Mouse (Mus musculus): ENCODE measurements around the gene D8Ertd738e. TPM values are rescaled to one million over a fixed set of nuclear protein-coding genes. Genes with fewer than 3 reads are reported as not detected.
A peak's percentile ranks its signal among the peaks of the same experiment; 100 is the strongest.

The D8Ertd738e gene
- polyA plus RNA-seq, 1 experiment from 2014 or later: 292 TPM

DNA sequence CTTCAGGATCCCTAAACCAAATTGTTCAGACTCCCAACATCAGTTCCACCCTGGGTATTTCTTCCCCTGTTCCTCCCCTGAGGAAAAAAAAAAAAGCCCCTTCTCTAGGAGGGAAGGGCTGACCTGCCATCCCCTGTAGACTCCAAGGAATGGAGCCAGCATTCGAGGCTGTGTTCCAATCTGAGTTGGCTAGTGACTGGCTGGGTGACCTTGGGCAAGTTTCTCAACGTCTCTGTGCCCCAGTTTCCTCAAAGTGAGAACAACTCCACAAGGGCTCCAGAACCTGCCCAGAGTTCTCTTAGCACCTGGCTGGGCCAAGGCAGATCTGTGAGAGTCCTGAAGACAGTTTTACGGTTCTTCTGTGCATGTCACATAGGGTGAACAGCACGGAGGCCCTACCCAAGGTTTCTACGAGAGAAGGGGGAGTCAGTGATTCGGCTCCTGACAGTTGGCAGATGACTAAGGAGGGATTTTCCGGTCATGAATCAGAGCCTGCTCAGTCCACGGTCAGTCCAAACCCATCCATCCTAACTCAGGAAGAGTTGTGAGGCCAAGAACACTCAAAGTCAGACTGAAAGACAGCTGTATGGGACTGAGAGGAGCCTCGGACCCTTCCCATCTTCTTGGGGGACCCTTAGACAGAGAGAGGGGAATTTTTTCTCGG, 13.6 kb downstream of the D8Ertd738e start:
- Histone ChIP-seq H3K36me3 (no peaks in the 10 kb centered on the region; the same call in 1 of the 2 replicates), H3K4me3 (replicated peaks) (peak overlapping the region; percentile 77), H3K9me3 (no peaks in the 10 kb centered on the region), H3K27me3 (replicated peaks) (no peaks in the 10 kb centered on the region), H3K4me1 (replicated peaks) (peaks cover 15% of the 10 kb centered on the region), H3K27ac (peak overlapping the region; percentile 11; the same call in 1 of the 2 replicates), H3K4me2 (replicated peaks) (peak overlapping the region; percentile 72), H3K9ac (peak overlapping the region; percentile 83)
- no peak for ATAC-seq
- 19% methylated on average over 10 of the region's 10 CpGs for WGBS

DNA sequence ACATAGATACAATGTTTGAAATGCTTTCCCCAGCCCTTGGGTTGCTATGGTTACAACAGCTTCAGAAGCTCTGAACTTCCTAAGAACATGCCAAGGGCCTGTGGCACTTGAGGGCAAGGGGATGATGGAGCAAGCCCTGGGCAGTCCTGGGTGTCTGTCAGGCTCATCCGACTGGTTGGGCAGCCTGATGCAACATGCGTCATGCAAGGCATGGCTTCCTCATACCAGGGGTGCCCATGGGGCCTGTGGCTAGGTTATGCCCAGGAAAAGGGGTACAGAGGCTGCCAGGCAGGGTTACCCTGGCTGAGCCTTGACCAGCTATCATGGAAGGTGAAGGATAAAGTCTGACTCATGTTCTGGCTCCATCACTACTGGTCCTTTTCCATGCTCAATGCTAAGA, 16.5 kb downstream of the D8Ertd738e start:
- H3K4me3 ChIP-seq (replicated peaks): no peak overlapping the region
- H3K4me2 ChIP-seq (replicated peaks): no peak overlapping the region
- H3K27me3 ChIP-seq (replicated peaks): no peaks in the 10 kb centered on the region
- 82% methylated on average over 2 of the region's 2 CpGs for whole genome bisulfite sequencing
- peaks cover 9% of the 10 kb centered on the region for H3K36me3 ChIP-seq
- no peak overlapping the region for H3K9ac ChIP-seq
- peaks cover 14% of the 10 kb centered on the region for H3K4me1 ChIP-seq (replicated peaks)
- no peaks in the 10 kb centered on the region for H3K9me3 ChIP-seq
- no peak for ATAC-seq
- no peak overlapping the region for H3K27ac ChIP-seq

DNA sequence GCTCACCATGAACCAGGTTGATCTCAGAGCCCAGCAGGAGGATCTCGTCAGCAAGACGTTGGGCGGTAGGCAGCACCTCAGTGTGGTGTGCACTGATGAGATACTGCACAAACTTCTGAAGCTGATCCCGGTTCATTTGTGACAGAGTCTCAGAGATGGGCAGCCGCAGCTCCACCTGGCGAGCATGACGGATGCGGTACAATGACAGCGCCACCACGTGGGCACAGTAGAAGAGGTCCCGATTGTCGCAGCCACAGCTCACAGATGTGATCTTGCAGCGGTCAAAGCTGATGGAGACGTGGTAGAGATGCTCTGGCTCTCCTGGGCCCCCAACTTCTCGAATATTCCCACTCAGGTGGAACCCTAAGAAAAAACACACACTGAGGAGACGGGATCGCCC, 18.8 kb downstream of the D8Ertd738e start:
- no peak overlapping the region for H3K4me3 ChIP-seq (replicated peaks)
- ATAC-seq: no peak
- H3K36me3 ChIP-seq: peaks cover 20% of the 10 kb centered on the region
- no peak overlapping the region for H3K4me2 ChIP-seq (replicated peaks)
- H3K4me1 ChIP-seq (replicated peaks): peaks cover 6% of the 10 kb centered on the region
- H3K27me3 ChIP-seq (replicated peaks): no peaks in the 10 kb centered on the region
- H3K9ac ChIP-seq: no peak overlapping the region
- WGBS: 77% methylated on average over 17 of the region's 17 CpGs
- H3K27ac ChIP-seq: no peak overlapping the region
- H3K9me3 ChIP-seq: no peaks in the 10 kb centered on the region

DNA sequence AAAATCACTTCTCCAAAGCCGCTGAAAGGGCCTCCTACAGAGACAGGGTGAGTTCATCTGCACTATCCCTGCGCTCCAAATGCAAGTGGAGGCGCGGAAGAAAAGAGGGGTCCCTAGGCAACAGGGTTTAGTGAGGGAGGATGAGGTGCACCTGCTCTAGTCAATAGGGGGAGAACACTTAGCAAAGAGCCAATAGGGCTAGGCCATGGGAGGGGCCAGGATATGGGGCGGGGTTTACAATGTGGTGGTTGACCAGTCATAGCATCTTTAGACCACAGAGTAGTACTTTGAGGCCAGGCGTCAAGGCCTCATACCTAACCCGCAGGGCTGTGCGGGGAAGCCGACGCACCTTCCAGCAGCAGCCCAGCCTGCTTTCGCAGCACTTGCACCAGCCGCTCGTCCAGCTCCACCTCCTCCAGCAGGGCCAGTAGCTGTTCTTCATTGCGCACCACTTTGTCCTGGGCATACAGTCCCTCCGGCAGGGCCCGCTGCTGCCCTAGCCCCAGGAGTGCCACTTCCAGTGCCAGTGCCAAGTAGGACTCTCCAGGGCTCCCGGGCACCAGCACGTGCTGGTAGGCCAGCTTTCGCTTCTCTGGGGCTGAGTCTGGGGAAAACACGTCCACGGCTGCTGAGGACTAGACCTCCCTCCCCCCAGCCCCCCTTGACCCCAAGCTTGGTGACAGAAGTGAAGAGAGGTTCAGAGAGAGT, 26.0 kb downstream of the D8Ertd738e start:
- no peaks in the 10 kb centered on the region for H3K4me1 ChIP-seq (replicated peaks)
- no peaks in the 10 kb centered on the region for H3K9me3 ChIP-seq
- 81% methylated on average over 21 of the region's 21 CpGs for WGBS
- H3K4me2 ChIP-seq (replicated peaks): no peak overlapping the region
- H3K36me3 ChIP-seq: peaks cover 45% of the 10 kb centered on the region
- no peak overlapping the region for H3K4me3 ChIP-seq (replicated peaks)
- H3K9ac ChIP-seq: no peak overlapping the region
- H3K27me3 ChIP-seq (replicated peaks): no peaks in the 10 kb centered on the region
- 0 out of 2 replicates have a peak, but pooled peaks have one; percentile 8 for ATAC-seq
- no peak overlapping the region for H3K27ac ChIP-seq

DNA sequence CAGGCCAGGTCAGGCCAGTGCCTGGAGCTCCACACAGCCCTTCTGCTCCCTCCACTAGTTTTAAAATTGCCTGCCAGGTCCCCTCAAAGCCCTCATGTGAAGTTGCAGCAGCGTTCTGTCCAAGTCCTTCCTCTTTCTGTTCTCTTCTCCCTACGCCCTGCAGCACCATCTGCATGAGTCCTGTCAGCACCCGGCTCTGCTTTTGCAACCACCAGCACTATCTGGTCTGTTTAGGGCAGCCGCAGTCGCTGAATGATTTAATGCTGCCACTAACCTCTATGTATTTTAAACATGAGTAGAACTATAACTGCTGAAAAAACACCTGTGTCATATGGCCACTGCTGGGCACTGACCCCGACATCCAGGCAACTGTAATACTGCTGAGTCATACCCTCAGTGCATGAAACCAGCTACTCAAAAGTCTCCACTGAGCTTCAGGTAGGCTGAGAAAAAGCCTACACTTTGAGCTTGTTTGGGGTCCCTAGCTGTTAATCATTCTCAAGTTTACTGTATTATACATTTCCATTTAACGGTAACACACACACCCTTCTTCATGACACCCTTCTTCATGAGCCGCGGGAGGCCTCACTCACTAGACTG, 26.9 kb downstream of the D8Ertd738e start:
- Histone ChIP-seq H3K9me3 (no peaks in the 10 kb centered on the region), H3K4me2 (replicated peaks) (no peak overlapping the region), H3K4me1 (replicated peaks) (no peaks in the 10 kb centered on the region), H3K27ac (no peak overlapping the region), H3K9ac (no peak overlapping the region), H3K36me3 (peaks cover 40% of the 10 kb centered on the region), H3K27me3 (replicated peaks) (no peaks in the 10 kb centered on the region), H3K4me3 (replicated peaks) (no peak overlapping the region)
- ATAC-seq: no peak
- 89% methylated on average over 9 of the region's 9 CpGs for WGBS

DNA sequence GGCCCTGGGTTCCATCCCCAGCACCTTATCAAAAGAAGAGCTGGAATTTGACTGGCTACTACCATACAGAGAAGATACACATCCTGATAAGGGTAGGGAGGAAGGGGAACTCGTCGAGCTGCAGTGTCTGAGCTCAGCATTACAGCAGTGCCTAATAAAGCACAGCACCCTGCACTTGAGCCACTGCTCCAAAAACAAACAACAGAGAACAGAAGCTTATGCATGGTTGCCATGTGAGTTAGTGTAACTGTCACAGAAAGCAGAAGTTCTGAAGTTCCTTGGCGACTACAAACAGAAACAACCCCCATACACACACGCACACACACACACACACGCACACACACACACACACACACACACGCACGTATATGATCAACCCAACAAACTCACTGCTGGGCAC, 29.4 kb downstream of the D8Ertd738e start:
- no peak overlapping the region for H3K4me2 ChIP-seq (replicated peaks)
- no peak overlapping the region for H3K27ac ChIP-seq
- H3K36me3 ChIP-seq: peaks cover 26% of the 10 kb centered on the region
- H3K27me3 ChIP-seq (replicated peaks): no peaks in the 10 kb centered on the region
- H3K4me3 ChIP-seq (replicated peaks): no peak overlapping the region
- no peaks in the 10 kb centered on the region for H3K4me1 ChIP-seq (replicated peaks)
- no peak overlapping the region for H3K9ac ChIP-seq
- ATAC-seq: no peak
- no peaks in the 10 kb centered on the region for H3K9me3 ChIP-seq
- 73% methylated on average over 7 of the region's 7 CpGs for WGBS

DNA sequence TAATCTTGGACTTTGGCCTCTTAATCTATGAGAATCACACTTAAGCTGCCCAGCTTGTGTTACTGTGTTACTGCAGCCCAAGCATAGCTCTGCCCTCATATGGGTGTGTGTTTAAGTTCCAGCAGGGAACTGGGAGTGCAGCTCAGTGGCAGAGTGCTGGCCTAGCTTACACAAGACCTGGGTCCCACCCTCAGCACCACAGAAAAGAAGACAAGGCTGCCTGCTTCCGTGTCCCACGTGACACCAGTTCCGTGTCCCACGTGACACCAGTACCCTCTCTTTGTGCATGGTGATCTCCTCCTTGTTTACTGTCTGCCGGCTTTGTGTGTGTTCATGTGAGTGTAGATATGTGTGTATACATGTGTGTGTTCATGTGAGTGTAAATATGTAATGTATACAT, 31.4 kb downstream of the D8Ertd738e start:
- Histone ChIP-seq H3K4me2 (replicated peaks) (no peak overlapping the region), H3K9me3 (no peaks in the 10 kb centered on the region), H3K27ac (no peak overlapping the region), H3K27me3 (replicated peaks) (no peaks in the 10 kb centered on the region), H3K4me3 (replicated peaks) (no peak overlapping the region), H3K36me3 (peaks cover 24% of the 10 kb centered on the region), H3K4me1 (replicated peaks) (no peaks in the 10 kb centered on the region), H3K9ac (no peak overlapping the region)
- no peak for ATAC-seq
- WGBS: 93% methylated on average over 5 of the region's 5 CpGs

DNA sequence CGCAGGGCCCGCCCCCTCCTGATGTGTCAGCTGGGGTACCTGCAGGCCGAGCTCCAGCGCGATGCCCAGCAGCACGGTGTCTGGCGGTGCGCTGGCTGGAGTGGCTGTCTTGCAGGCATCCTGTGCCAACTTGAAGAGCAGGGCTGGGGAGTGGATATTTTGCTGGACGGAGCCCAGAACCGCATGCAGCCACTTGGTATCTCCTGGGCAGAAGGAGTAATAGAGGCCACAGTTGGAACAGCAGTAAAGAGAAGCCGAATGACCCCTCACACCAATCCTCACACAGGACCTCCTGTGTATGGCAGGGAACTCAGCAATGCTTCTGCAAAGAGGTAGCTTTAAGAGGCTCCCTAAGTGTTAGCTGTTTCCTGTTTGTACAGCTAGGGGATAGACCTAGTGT, 32.3 kb downstream of the D8Ertd738e start:
- H3K36me3 ChIP-seq: peaks cover 20% of the 10 kb centered on the region

DNA sequence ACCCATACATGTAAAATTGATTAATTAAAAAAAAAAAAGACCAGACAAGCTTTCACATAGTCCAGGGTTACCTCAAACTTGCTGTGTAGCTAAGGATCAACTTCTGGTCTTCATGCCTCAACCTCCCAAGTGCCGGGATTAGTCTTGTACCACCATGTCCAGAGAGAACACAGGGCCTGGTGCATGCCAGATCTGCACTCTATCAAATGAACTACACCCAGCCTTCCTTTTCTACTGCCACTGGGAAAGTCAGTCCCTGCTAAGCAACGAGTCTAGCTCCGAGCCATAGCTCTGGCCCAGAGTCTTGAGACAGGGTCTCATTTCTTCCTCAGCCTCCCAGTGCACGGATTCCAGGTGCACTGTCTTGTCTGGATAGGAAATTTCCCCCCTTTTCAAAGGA, 36.2 kb downstream of the D8Ertd738e start:
- H3K9me3 ChIP-seq: no peaks in the 10 kb centered on the region
- no peak overlapping the region for H3K27ac ChIP-seq
- no peak overlapping the region for H3K9ac ChIP-seq
- H3K4me3 ChIP-seq (replicated peaks): no peak overlapping the region
- no peak for ATAC-seq
- no peak overlapping the region for H3K4me2 ChIP-seq (replicated peaks)
- H3K4me1 ChIP-seq (replicated peaks): peaks cover 9% of the 10 kb centered on the region; the same call in 1 of the 2 replicates
- peaks cover 31% of the 10 kb centered on the region for H3K36me3 ChIP-seq
- no peaks in the 10 kb centered on the region for H3K27me3 ChIP-seq (replicated peaks)
- WGBS: 87% methylated on average over 4 of the region's 4 CpGs

More for the DNA sequence above, 32.3 kb downstream of the D8Ertd738e start:
- Histone ChIP-seq H3K4me2 (replicated peaks) (no peak overlapping the region), H3K9me3 (no peaks in the 10 kb centered on the region), H3K9ac (no peak overlapping the region), H3K27ac (no peak overlapping the region), H3K4me1 (replicated peaks) (no peaks in the 10 kb centered on the region), H3K4me3 (replicated peaks) (no peak overlapping the region), H3K27me3 (replicated peaks) (no peaks in the 10 kb centered on the region)
- 92% methylated on average over 11 of the region's 11 CpGs for WGBS
- ATAC-seq: no peak

DNA sequence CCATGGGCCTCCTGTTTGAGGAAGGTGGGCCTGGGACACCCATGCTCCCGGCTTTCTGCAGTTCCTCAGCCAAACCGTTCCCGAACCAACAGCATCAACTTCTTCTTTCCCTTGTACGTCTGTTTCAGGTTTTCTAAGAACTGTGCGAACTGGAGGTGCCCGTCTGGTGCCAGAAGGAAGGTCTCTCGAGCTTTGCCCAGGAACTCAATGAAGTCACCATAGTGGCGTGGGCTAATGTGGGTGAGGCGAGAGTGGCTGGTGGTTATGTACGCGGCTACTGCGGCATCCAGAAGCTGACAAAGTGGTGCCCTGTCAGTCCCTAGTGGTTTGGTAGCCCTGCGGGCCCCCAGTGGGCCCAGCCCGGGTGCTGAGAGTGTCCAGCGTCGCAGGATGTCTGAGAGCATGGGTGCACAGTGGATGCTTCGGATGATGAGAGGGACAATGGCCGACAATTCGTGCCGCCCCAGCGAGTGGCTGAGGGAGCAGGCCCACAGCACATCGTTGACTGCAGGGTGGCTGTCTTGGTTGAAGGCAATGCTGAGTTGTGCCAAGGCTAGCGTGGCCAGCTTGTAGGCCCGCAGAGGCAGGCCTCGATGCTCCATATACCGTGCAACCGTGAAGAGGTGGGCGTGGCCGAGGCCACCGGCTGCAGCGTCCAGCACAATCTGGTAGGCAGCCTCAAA, 37.5 kb downstream of the D8Ertd738e start:
- Histone ChIP-seq H3K27me3 (replicated peaks) (no peaks in the 10 kb centered on the region), H3K4me2 (replicated peaks) (no peak overlapping the region), H3K9ac (no peak overlapping the region), H3K36me3 (peaks cover 31% of the 10 kb centered on the region; the same call in 1 of the 2 replicates), H3K4me1 (replicated peaks) (peaks cover 16% of the 10 kb centered on the region), H3K4me3 (replicated peaks) (no peak overlapping the region), H3K27ac (no peak overlapping the region), H3K9me3 (no peaks in the 10 kb centered on the region)
- WGBS: 90% methylated on average over 31 of the region's 31 CpGs
- ATAC-seq: no peak

DNA sequence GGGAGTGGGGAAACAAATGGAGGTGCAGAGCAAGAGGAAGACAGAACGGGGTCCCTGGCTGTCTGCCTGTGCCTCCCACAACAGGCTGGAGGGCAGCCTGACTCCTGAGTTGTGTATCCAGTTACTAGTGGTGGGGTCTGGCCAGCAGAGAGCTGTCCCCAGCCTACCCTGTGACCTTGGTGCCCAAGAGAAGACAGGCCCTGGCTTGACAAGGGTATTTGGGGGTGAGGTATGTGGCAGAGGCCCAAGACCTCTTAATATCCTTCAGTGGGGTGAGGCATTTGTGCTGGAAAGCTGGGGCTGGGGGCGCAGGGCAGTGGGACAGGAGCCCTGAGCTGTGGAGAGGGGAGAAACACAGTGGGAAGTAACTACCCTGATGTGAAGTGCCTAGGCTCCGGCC, 38.3 kb downstream of the D8Ertd738e start:
- Histone ChIP-seq H3K4me3 (replicated peaks) (no peak overlapping the region), H3K9ac (no peak overlapping the region), H3K9me3 (no peaks in the 10 kb centered on the region), H3K4me1 (replicated peaks) (peaks cover 16% of the 10 kb centered on the region), H3K27ac (no peak overlapping the region), H3K4me2 (replicated peaks) (no peak overlapping the region), H3K27me3 (replicated peaks) (no peaks in the 10 kb centered on the region), H3K36me3 (peaks cover 29% of the 10 kb centered on the region; the same call in 1 of the 2 replicates)
- ATAC-seq: no peak
- WGBS: 92% methylated on average over 3 of the region's 3 CpGs

DNA sequence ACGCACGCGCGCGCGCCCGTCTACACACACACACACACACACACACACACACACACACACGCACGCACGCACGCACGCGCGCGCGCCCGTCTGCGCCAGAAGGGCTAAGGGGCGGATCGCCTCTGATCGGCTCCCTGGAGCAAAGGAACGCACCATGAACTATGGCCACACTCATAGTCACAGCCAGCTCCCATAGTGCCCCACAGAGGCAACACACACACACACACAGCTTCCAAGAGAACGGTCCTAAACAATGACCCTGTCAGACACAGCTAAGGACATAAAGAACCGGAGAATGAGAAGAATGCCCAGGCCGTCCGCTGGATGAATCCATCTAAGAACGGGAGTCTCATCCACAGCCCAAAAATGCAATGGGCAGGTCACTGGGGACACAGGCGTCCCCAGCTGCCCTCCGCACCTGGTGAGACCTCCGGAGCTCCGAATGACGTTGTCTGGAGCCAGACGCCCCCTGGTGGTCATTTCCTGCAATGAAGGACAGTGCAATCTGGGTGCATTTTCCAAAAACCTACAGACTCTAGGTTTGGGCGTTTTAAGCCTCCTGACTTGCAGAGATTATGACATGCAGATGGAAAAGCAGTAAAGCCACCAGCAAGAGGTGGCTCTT, 39.2 kb downstream of the D8Ertd738e start:
- Histone ChIP-seq H3K4me1 (replicated peaks) (peaks cover 16% of the 10 kb centered on the region), H3K36me3 (peaks cover 29% of the 10 kb centered on the region; the same call in 1 of the 2 replicates), H3K27ac (no peak overlapping the region), H3K4me2 (replicated peaks) (no peak overlapping the region), H3K9ac (no peak overlapping the region), H3K4me3 (replicated peaks) (no peak overlapping the region), H3K9me3 (no peaks in the 10 kb centered on the region), H3K27me3 (replicated peaks) (no peaks in the 10 kb centered on the region)
- 57% methylated on average over 34 of the region's 34 CpGs for WGBS
- ATAC-seq: peak; percentile 66
